Mouse (Mus musculus): ENCODE results near the gene Kcnj11.

DNA sequence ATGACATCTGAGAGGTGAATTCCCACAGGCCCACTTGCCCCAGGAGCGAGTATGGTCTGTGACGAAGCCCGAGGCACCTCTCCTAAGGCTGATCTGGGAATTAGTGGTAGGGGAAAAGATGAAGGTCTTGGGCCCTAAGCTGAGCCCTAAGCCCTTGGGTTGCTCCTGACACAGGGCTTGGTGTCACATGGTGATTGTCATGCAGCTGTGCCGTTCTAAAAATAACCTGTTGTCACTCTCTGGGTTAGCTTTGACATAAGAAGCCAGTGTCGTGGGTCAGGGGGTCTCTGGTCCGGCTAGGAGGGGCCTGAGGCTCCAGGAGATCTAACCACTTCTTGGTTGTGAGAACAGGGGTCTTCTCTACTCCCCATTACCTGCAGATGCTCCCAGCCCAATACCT, 11.4 kb upstream of the Kcnj11 start:
- no peak for TF ChIP-seq GATA1 (IDR thresholded peaks at IDR 0.05; ENCODE audit: low read depth, low read length)
- TF ChIP-seq CTCF (IDR thresholded peaks at IDR 0.05 in 2 of 3, conservative IDR thresholded peaks at IDR 0.05 in 1 of 3; ENCODE audit: control insufficient read depth in 1 of 3, insufficient read depth in 1 of 3, low read depth in 2 of 3, low read length in 3 of 3, poor library complexity in 1 of 3, severe bottlenecking in 1 of 3) = no peak

All from MEL (cell line).